Mouse (Mus musculus) urinary bladder, postnatal 25 days (tissue): ENCODE measurements at regions not wholly inside any gene's neighbourhood (a gene's known extent, or its start where the extent isn't known, plus 50 kb on each side); places are given as distances from the start of the nearest gene placed in this dataset.
A peak's percentile ranks its signal among the peaks of the same experiment; 100 is the strongest.
"Not testable (repeated sequence)": the region's sequence is repeated elsewhere in the genome, so short reads cannot be mapped to it uniquely, and the experiment has no call there.

ENCODE experiments used
- DNase-seq: peaks from one replicate; pipeline ENCODE4 v3.0.0; 2022; ENCODE audit warnings: low spot score

DNA sequence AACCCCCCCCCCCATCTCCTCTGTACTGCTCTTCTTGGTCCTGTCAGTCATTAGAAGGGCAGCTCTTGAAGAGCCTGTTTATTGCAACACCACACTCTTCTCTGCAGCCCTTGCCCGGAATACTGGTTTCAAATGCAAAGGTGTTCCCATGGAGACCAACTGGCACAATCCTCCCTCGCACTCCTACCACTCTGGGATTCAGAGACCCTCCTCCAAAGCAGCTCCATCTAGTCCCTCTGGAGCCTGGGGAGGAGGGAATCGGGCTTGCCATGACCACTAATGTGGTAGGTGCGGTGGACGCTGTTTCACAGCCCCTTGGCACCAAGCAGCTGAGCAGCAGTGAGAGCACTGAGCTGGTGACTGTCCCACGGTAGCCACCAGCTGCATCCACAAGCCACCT is 83.1 kb downstream of the Stk35 start:
- no peak for DNase-seq

DNA sequence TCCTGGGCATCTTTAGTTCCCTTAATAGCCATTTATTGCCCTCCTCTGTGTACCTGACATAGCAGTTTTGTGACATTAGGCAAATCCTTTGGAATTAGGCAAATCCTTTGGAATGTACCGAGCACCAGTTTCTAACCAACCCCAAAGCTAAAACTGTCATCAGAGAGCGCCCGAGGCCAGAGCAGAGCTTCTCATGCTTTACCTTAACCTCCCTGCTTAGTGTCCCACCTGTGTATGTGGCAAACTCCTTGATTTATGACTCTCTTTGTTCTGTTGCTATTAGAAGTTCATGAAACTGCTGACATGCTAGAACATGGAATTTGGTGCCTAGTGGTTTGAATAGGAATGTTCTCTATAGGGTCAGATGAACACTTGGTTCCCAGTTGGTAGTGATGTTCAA is 84.0 kb downstream of the Stk35 start:
- DNase-seq: no peak

DNA sequence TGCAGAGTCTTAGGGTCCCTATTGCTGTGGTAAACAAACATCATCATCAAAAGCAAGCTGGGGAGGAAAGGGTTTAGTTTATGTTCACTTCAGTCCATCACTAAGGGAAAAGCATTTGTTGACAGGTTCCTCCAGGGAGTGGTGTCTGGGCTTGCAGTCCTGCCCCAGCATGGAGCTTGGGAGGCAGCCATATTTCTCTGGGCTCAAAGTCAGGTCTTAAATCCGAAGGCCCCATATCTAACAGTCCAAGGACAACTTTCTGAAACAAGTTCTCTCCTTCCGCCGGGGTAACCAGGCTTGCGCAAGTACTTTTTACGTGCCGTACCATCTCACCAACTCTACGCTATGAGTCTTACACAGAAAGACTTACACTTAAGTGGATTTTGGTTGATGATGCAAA is 85.2 kb downstream of the Stk35 start:
- peak; percentile 49 for DNase-seq

DNA sequence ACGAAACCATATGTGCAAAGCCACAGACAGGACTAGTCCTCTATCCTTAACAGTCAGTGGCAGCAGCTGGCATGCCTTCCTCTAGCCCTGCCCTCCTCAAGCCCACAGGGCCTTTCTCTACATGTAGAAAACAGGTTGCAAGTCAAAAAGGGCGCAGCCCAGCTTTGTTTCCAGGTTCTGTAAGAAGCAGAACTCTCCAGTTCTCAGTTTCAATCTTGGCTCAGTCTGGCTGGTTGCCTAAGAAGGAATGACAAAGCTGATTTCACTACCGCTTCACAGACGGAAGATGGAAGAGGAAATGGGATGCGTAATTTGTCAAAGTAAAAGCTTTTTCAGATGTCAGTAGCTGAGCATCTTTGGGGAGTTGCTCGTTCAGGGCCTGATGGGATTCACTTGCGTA is 92.9 kb downstream of the Stk35 start:
- no peak for DNase-seq

DNA sequence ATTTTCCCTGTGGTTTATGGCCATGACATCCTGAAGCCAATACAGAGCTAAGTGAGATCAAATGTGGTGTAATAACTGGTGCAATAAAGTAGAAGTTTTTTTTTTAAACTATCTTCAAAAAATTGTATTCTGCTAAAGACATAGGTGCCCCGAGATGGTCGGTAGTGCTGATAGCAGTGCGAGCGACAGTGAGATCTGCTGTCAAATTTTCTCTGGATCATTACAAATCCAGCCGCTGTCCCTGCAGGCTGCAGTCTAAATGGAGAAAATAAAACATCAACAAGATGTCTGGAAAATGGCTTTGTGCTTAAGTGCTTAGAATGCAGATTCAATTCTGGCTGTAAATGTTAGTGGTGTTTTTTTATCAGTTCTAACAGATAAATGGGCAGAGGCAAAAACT is 93.5 kb downstream of the Stk35 start:
- DNase-seq: no peak

DNA sequence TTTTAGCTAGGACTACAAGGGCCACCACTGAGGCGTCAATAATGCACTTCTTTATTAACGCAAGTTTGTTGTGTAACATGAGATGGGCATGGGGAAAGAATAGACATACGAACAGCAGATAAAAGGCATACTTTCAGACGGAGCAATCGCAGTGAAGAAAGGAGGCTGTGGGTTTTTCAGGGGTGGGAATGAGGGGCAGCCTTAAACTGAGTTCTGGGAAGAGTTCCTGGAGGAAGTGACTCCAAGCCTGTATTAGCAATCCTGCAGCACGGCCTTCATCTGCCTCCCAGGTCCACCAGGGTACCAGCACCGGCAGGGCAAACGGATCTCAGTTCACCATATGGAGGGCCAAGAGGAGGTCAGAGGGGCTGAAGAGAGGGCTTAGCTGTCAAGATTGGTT is 94.6 kb downstream of the Stk35 start:
- DNase-seq: no peak

DNA sequence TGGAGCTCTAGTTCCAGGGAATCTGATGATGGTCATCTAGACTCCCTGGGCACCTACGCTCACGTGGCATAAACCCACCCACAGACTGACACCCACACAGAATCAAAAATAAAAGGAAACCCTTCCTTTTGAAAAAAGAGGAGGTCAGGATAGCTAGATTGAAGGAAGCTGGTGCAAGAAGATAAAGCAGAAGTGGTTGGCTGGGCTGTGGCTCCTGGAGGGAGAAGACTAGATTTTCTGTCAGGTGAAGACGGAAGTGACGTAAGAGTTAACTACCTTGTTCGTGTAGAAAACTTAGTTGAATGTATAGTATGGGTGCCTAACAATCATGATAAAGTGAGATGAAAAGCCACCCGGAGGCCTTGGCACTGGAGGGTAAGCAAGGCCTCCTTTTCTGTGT is 95.1 kb downstream of the Stk35 start:
- DNase-seq: no peak

DNA sequence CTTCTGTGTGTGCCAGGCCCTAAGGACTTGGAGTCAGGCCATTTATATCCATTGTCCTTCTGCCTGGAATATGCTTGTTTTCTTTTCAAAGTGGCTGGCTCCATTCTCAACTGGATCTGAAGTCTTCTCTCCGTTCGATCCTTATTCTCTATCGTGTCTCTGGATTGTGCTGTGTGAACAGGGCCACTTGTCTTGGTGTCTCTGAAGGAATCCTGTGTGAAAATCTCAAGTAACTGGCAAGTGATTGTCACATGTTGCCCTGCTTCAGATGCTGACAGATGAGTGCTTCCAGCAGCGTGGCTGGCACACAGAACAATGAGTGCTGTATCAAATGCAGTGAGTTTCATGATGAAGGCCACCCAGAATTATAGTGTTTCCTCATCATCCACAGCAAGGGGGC is 96.4 kb downstream of the Stk35 start:
- no peak for DNase-seq

DNA sequence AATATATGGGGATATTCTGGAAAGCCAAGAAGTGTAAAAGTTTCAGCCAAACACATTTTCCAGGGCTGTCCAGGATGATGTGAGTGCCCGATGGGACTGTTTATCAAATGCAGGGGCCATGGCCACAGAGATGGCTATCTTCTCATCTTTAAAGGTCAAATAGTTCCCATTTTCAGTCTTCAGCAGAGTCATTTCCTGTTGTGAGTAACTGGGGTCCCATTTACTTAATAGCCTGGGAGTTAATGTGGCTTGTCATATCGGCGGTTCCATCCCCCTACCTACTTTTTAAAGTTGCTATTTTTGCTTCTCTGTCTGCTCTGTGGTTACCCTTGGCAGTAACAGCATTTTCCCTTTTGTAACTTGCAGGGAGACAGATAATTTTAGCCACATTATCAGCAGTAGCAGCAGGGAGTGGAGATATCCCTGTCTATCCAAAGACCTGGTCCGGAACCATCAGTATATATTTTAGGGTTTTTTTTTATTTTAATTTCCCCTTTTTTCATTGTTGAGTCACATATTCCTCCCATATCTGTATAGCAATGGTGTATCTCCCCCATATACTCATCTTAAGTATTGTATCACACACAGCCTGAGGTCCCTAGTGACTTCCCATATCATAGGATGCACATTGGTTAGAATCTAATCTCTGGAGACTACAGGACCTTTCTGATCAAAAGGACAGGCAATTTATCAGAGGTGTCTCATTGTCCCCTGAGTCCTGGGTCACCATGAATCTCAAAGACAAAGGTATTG is 103.2 kb downstream of the Stk35 start:
- DNase-seq: no peak

DNA sequence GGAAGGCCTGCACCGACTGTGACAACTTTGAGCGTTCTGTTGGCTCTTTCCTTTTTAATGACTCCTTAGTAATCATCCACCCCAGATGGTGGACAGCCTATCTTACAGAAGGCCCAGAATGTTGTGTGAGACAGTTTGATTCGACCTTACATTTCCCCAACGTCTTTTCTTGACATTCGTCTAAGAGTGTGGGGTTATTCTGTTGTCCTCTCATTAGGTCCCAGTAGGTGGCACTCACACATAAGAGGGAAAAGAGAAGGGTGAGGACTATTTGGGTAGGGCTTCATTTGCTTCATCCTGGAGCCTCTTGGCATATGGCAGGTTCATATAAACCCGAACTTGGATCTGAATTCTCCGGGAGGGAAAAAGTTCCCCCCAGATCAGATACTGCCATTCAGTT is 104.4 kb downstream of the Stk35 start:
- DNase-seq: no peak

DNA sequence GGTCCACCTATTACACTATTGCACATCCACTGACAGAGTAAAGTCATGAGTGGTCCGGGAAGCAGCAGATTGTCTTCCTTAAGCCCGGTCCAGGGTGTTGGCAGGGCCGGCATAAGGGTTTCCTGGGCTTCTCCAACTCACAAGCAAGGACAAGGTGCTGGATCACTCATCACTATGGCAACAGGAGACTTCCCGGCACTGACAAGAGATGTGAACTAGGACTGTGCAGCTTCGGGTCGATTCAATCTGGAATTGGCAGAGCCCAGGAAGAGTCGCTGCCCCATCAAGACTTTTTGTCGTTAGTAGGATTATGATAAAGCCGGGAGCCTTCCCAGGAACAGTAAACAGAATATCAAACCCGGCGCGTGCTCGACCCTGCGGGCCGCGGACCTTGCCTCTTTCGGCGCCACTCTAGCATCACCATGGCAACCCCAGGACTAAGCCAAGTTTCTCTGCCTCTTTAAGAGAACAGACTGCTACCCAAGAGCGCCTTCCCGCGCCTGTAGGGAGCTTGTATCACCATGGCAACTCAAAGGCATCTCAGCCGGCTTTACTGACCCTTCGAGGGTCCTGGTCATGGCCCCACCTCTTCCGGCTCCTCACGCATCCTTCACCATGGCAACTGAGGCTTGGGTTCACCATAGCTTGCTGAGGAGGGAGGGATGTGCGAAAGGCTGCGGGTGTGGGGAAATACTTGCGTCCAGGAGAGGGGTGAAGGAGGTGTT is 103.3 kb upstream of the Tgm3 start:
- no peak for DNase-seq

DNA sequence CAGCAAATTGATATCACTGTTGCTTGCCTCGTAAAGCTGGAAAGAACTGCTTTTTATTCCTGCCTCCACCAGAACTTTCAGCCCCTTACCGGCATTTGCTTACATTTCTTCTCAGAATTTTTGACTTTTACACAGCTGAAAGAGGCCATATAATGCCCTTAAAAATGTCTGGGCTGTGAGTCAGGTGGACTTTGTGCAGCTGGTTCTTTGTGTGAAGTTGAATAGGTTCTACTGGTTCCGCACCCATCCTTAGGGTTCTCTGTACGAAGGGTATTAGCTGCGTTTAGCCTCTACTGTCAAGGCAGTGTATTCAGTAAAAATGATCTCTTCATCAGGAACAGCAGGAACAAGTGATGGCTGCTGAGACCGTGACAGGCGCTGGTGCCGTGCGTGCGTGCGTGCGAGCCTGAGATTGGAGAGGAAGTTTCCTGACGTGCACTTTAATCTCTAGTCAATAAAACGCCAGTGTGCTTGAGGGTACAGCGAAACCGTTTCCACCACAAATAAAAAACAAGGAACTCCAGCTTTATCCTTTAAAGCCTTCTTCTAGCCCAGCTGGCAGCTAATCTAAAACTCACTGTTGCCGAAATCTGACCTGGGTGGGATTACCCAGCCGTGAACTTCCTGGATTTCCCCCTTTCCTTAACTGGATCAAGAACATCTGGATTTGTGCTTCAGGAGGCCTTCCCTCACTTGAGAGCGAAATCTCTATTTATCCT is 100.8 kb upstream of the Tgm3 start:
- DNase-seq: no peak

DNA sequence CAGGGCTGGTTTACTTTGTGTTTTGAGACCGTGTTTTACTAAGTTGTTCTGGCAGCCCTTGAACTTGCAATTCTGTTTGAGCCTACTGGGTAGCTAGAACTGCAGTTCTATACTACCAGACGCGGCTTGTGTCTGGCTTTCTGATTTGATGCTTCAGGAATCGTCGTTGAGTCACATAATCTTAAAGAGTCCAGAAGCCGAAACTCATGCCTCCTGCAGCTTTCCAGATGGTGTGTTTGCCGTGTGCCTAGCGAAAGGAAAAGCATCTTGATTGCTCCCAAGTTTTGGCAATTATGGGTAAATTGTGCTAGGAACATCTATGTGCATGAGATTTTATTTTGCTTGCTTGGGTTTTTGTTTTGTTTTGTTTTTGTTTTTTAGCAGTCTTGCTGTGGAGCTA is 99.6 kb upstream of the Tgm3 start:
- no peak for DNase-seq

DNA sequence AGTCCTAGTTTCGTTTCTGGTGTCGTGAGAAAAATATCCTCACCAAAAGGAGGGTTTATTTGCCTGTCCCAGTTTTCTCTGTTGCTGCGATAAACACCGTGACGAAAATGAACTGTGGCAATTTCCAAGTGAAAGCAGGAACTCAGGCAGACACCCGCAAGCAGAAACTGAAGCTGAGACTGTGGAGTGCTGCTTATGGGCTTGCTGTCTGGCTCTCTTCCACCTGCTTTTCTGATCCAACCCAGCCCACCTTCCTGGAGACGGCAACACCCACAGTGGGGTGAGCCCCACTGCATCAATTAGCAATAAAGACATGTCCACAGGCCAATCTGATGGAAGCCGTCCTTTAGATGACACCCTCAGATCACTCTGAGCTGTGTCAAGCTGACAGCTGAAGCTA is 97.9 kb upstream of the Tgm3 start:
- no peak for DNase-seq

DNA sequence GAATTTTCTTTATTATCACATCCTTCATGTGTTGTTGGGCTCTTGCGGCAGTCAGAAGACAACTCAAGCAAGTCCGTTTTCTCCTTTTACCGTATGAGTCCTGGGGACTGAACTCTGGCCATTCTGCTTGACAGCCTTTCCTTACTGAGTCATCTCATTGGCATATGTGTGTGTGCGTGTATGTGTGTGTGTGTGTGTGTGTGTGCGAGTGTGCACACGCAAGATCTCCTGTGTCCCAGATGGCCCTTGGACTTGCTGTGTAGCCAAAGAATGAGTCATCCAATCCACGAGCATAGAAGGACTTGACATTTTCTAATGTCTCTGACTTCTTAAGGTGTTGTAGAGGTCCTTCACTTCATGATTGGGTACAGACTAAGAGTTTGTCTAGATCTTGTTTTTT is 95.7 kb upstream of the Tgm3 start:
- no peak for DNase-seq

DNA sequence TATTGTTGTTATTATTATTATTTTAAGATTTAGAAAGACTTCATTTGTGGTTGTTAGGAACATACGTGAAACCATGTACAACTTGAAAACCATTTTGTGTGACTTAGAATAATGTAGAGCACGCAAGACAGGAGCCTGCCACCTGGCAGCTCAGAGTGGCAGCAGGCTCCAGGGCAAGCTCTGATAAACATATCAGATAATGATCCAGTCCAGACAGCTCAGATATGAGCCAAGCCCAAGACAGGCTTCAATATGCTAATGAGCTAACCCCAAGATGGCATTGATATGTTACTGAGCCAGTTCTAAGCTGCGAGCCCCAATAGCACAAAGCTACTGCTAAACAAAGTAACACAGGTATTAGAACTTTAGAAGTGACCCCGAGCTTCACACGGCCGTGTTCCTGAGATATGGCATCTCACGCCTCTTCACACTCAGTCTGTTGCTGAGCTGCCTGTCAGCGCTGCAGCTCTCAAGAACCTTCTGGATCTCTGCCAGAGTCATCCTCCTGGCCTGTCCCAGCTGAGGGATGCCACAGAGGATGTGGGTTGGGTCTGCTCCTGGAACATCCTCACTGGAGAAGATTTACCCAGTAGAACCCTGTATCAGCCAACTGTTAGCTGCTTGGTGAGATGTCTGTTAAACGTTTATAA is 93.9 kb upstream of the Tgm3 start:
- DNase-seq: no peak

DNA sequence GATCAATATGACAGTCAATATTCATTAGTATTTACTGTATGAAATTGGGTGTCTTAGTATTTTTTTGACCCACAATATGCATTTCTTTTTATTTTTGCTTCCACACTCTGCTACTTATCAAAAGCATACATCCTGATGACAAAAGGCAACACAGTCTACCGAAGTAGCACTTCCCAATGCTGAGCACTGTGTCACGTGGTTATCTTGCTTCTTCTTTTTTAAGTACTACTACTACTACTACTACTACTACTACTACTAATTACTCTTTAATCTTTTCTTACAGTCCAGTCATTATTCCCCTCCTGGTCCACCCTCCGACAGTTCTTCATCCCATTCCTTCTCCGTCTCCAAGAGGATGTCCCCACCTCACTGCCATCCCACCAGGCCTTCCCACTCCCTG is 92.6 kb upstream of the Tgm3 start:
- no peak for DNase-seq

DNA sequence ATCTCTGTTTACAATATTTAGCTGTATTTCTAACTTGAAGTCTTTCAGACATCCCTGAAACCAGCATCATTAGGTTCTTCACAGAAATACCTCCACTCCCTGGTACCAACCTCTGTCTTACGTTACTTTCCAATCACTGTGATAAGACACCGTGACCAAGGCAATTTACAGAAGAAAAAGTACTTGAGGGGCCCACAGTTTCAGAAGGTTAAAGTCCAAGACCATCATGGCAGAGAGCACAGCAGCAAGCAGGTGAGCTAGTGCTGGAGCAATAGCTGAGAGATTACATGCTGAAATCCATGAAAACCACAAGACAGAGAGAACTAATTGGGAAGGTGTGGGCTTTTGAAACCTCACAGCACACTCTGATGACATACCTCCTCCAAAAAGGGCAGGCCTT is 84.9 kb upstream of the Tgm3 start:
- no peak for DNase-seq

DNA sequence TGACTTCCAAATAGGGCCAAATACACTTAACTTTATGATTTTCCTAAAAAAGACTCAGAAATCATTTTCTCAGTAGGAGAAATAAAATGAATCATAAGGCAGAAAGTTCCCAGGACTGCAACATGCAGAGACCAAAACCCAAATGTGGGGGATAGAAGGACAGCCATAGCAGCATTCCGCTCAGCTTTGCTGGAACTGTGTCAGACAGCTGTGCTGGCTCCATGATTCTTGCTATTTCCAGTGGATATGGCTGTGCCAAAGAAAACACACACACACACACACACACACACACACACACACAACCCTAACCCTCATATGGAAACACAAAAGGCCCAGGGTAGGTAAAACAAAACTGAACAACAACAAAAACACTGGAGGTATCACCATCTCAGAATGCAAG is 78.6 kb upstream of the Tgm3 start:
- DNase-seq: no peak

DNA sequence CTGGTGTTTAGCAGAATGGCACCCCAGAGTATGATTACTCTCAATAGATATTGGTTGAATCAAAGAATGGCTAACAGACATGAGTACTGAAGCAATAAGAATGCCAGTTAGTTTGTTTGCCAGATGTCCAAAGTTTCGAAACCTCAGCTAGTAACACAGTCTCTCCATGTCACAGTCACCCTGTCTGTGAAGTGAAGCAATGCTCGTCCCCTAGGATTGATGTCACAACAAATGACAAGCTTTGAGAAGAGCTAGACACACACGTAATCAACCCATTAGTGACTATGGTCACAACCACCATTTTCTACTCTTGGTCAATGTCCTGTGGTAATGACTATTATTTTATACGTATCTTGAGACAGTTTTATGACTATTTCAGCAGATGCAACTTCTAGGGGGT is 69.3 kb upstream of the Tgm3 start:
- DNase-seq: no peak

DNA sequence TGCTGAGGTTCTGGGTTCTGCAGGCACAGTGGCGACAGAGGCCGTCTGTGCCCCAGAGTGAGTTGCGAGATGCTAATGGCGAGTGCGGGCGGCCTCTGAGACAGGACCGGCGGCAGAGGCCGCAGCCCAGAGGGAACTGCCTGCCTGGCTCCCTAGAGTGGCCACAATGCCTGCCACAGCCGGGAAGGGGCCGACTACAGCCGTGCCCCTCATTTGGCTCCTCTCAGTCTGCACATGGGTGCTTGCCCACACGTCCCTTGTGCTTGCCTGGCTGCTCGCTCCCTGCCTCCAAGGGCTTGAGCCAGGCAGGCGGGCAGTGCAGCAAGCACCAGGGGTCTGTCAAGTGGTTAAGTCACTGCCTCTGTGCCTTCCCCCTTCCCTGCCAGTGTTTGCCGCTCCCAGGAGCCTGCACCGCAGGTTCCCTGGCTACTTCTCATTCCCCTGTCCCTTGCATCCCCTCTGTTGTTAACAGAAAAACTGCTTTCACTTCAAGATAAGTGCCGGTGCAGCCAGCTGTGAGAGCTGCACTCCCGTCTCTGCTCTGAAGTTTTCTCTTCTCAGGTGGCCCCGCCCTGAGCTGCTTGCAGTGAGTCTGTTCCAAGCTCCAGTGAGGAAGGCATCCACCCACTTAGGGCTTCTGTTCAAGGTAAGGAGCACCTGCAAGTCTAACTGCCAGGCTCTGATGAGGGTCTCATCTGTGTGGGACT is 64.1 kb upstream of the Tgm3 start:
- no peak for DNase-seq

DNA sequence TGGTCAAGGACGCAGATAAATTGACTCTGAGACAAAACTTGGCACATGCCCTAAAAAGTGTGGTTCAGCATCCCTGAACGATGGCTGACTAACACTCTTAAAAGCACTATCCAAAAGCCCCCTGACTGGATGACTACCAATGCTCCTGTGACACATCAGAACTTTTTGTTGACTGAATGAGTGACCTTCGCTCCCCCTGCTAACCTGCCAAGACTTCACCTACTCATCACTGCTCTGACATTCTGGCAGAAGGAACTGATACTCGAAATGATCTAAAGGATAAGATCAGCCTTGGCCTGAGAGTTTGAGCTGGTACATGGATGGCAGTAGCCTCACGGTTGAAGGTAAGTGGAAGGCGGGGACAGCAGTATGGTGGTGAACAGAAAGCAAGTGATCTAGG is 62.4 kb upstream of the Tgm3 start:
- DNase-seq: not testable (repeated sequence)
